Comparison of ENCODE assay signal across 8 mouse cellular contexts in genomic region chr10:117148361-117149003, GRCm38 (mm10). TPM values are rescaled to one million over a fixed set of nuclear protein-coding genes. Genes with fewer than 3 reads are reported as not detected.
A peak's percentile ranks its signal among the peaks of the same experiment; 100 is the strongest.
DNase-seq lines count a peak whose midpoint lies in the region; ATAC-seq lines count a peak whose summit lies in the region.

Gene Frs2 (minus strand): TSS chr10:117148534.

- under 1% methylated on average over 57 of the region's 57 CpGs for WGBS in hindbrain, embryonic 15.5 days

- DNase-seq in R1 (ENCODE audit: low read depth, low spot score), result peak; percentile 97
- DNase-seq in cerebellum, postnatal 25 days, result peak; percentile 94 to 98
- peak; percentile 91 to 92 for DNase-seq in frontal cortex, postnatal 36 days (ENCODE audit: low spot score in 2 of 2)
- peak; percentile 89 for DNase-seq in left cerebral cortex, adult 11 months (ENCODE audit: low spot score)
- DNase-seq in lung, postnatal 4 days, result peak; percentile 97
- peak; percentile 90 for DNase-seq in retina, postnatal 7 days (ENCODE audit: low read depth, low spot score)
- DNase-seq in urinary bladder, adult 2 months (ENCODE audit: low spot score), result peak; percentile 90

- peak within 1 kb of the TSS; percentile 75 for H3K4me2 ChIP-seq in hindbrain, embryonic 15.5 days

- peaks cover 49% of the 10 kb centered on the region for H3K4me1 ChIP-seq in hindbrain, embryonic 15.5 days (replicated peaks)

- 0 out of 2 replicates have a peak, but pooled peaks cover 2% of the 10 kb centered on the region for H3K27me3 ChIP-seq in hindbrain, embryonic 15.5 days

- peak within 1 kb of the TSS; percentile 70 for H3K9ac ChIP-seq in hindbrain, embryonic 15.5 days

- no peaks in the 10 kb centered on the region for H3K36me3 ChIP-seq in hindbrain, embryonic 15.5 days

- H3K27ac ChIP-seq in hindbrain, embryonic 15.5 days (replicated peaks), result peak within 1 kb of the TSS; percentile 81

- peak within 1 kb of the TSS; percentile 71 for H3K4me3 ChIP-seq in hindbrain, embryonic 15.5 days

- no peaks in the 10 kb centered on the region for H3K9me3 ChIP-seq in hindbrain, embryonic 15.5 days

- peak; percentile 97 for ATAC-seq in hindbrain, embryonic 15.5 days (ENCODE audit: low FRiP score, low read depth)

RNA-seq across cellular contexts. Expression of gene Frs2, which starts in this region (rescaled TPM):
- polyA plus RNA-seq in hindbrain, embryonic 15.5 days (2015; fragmentation: Nextera tagmentation; extraction: Ambion mirVana), result 20.3 and 23.4 TPM in 2 replicates
- polyA plus RNA-seq in urinary bladder, adult 2 months (2012; rRNA removed), result 21.5 and 23.9 TPM in 2 replicates

Comparison
In these comparisons a context has a peak if more than half of its experiments do, and no peak if none do; other contexts are left out.
1. Peak in every context shown above with its lines: DNase-seq, ATAC-seq, H3K4me3 ChIP-seq and H3K27ac ChIP-seq.